Comparison of ENCODE assay signal across 8 mouse cellular contexts in the genomic region with DNA sequence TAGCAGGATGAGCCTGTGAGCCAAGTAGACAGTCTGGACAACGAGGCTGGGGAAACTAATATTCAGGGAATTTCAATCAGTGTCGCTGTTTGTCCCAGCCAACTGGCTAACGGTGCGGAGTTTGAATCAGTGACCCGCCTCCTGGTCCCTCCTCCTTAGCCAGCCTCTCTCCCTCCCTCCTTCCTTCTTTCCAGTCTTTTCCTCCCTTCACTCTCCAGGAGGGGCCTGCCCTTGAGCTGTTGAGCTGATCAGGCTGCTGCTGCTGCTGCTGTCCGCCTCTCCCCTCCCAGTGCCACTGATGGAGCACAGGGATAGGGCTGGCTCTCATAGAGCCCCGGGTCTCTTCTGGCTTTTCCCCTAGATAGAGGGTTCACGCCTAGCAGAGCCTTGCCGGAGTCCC. TPM values are rescaled to one million over a fixed set of nuclear protein-coding genes. Genes with fewer than 3 reads are reported as not detected.
DNase-seq lines count a peak whose midpoint lies in the region; ATAC-seq lines count a peak whose summit lies in the region.

Gene Stard8 (plus strand): TSS at position 203 of the 400 bp plus-strand sequence.

- 51% methylated on average over 8 of the region's 9 CpGs for WGBS in neural tube, embryonic 11.5 days
- 39% methylated on average over 8 of the region's 9 CpGs for WGBS in stomach, embryonic 15.5 days

- no peak for ATAC-seq in neural tube, embryonic 11.5 days (ENCODE audit: insufficient read depth, low FRiP score, low TSS enrichment)
- ATAC-seq in stomach, embryonic 15.5 days (ENCODE audit: insufficient read depth, low FRiP score, low read depth), result peak; percentile 76

- no peaks in the 10 kb centered on the region for H3K36me3 ChIP-seq in neural tube, embryonic 11.5 days (ENCODE audit: control insufficient read depth, insufficient read depth, low read length)
- no peaks in the 10 kb centered on the region for H3K36me3 ChIP-seq in stomach, embryonic 15.5 days

- 0 out of 2 replicates have a peak, but pooled peaks cover 2% of the 10 kb centered on the region for H3K27me3 ChIP-seq in neural tube, embryonic 11.5 days (ENCODE audit: control insufficient read depth, insufficient read depth, low read length)
- H3K27me3 ChIP-seq in stomach, embryonic 15.5 days (replicated peaks), result peaks cover 3% of the 10 kb centered on the region; the same call in 1 of the 2 replicates

- H3K4me2 ChIP-seq in neural tube, embryonic 11.5 days (ENCODE audit: low read depth), result no peak within 1 kb of the TSS
- H3K4me2 ChIP-seq in stomach, embryonic 15.5 days, result peak within 1 kb of the TSS; percentile 38

- no peaks in the 10 kb centered on the region for H3K9me3 ChIP-seq in neural tube, embryonic 11.5 days (ENCODE audit: control insufficient read depth, low read length)
- no peaks in the 10 kb centered on the region for H3K9me3 ChIP-seq in stomach, embryonic 15.5 days

- no peak within 1 kb of the TSS for H3K9ac ChIP-seq in neural tube, embryonic 11.5 days (ENCODE audit: low read length)
- H3K9ac ChIP-seq in stomach, embryonic 15.5 days, result no peak within 1 kb of the TSS

- H3K4me3 ChIP-seq in neural tube, embryonic 11.5 days (ENCODE audit: low read depth, low read length), result no peak within 1 kb of the TSS
- H3K4me3 ChIP-seq in stomach, embryonic 15.5 days (replicated peaks), result peak within 1 kb of the TSS; percentile 21

- no peak for DNase-seq in neural tube, embryonic 11.5 days (ENCODE audit: low spot score)
- DNase-seq in neural tube, embryonic 10.5 days (ENCODE audit: extremely low spot score, low spot score), result no peak
- DNase-seq in gastrocnemius, postnatal 36 days, result no peak
- peak; percentile 20 to 49 for DNase-seq in kidney, postnatal 25 days
- DNase-seq in right cerebral cortex, adult 2 months (ENCODE audit: low spot score in 2 of 2), result no peak
- no peak for DNase-seq in layer of hippocampus, postnatal 10 days (ENCODE audit: low spot score in 2 of 2)
- DNase-seq in cerebellum, adult 9-10 months, result no peak

- H3K27ac ChIP-seq in neural tube, embryonic 11.5 days (ENCODE audit: low read depth, low read length), result no peak within 1 kb of the TSS
- no peak within 1 kb of the TSS; the same call in 1 of the 2 replicates for H3K27ac ChIP-seq in stomach, embryonic 15.5 days

- intact Hi-C loops in gastrocnemius, postnatal 36 days (cut with DNase I), result no loop called here

- no peaks in the 10 kb centered on the region for H3K4me1 ChIP-seq in neural tube, embryonic 11.5 days (ENCODE audit: control insufficient read depth, insufficient read depth, low read length)
- H3K4me1 ChIP-seq in stomach, embryonic 15.5 days, result no peaks in the 10 kb centered on the region

RNA-seq across cellular contexts. Expression of gene Stard8, which starts in this region (rescaled TPM):
- 11.6 and 11.7 TPM in 2 replicates for polyA plus RNA-seq in neural tube, embryonic 11.5 days (2014; fragmentation: Nextera tagmentation; extraction: Ambion mirVana)
- total RNA-seq in gastrocnemius, postnatal 36 days (2021), result 10 to 100 TPM; 13.3 to 13.5 TPM
- polyA plus RNA-seq in stomach, embryonic 15.5 days (2015; fragmentation: Nextera tagmentation; extraction: Ambion mirVana), result 7.4 and 8.1 TPM in 2 replicates
- total RNA-seq in layer of hippocampus, postnatal 10 days (2021), result 1 to 10 TPM; 8.6 to 8.9 TPM

Comparison
In these comparisons a context has a peak if more than half of its experiments do, and no peak if none do; other contexts are left out.
1. DNase-seq: peak in kidney, postnatal 25 days (2 of 2); none in neural tube, embryonic 11.5 days (single experiment), neural tube, embryonic 10.5 days (single experiment), gastrocnemius, postnatal 36 days (0 of 2), right cerebral cortex, adult 2 months (0 of 2), layer of hippocampus, postnatal 10 days (0 of 2) and cerebellum, adult 9-10 months (single experiment).